Mouse (Mus musculus): ENCODE measurements around the gene Gm27029. TPM values are rescaled to one million over a fixed set of nuclear protein-coding genes. Genes with fewer than 3 reads are reported as not detected.
"Not testable (repeated sequence)": the region's sequence is repeated elsewhere in the genome, so short reads cannot be mapped to it uniquely, and the experiment has no call there.

The Gm27029 gene
- polyA plus RNA-seq, 1 experiment from 2014 or later: 11.5 TPM

DNA sequence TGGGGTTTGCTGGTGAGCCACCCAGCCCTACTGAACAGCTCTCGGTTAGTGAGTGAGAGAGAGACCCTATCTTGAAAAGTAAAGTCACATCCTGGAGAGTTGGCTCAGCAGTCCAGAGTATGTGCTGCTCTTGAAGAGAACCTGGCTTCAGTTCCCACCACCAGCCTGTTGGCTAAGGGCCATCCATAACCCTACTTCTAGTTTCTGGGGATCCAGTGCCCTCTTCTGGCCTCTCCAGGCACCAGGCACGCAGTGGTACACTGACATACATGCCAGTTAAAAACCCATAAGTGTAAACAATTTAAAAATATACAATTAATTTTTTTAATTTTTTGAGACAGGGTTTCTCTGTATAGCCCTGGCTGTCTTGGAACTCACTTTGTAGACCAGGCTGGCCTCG lies 25.8 kb upstream of the Gm27029 start:
- no peak overlapping the region for H3K9ac ChIP-seq (ENCODE audit: low read length)
- no peak overlapping the region for H3K4me3 ChIP-seq (ENCODE audit: low read depth, low read length)
- DNase-seq (ENCODE audit: low spot score) (no peak), ATAC-seq (ENCODE audit: insufficient number of reproducible peaks, low FRiP score, low TSS enrichment, low read depth) (no peak)
- no peaks in the 10 kb centered on the region for H3K4me1 ChIP-seq (ENCODE audit: control insufficient read depth, insufficient read depth, low read length)
- no peak overlapping the region for H3K27ac ChIP-seq (replicated peaks; ENCODE audit: low read depth, low read length)
- H3K36me3 ChIP-seq (ENCODE audit: control insufficient read depth, insufficient read depth, low read length): peaks cover 3% of the 10 kb centered on the region; the same call in 1 of the 2 replicates
- 81% methylated on average over 3 of the region's 3 CpGs for WGBS
- no peaks in the 10 kb centered on the region for H3K27me3 ChIP-seq (ENCODE audit: control insufficient read depth, insufficient read depth, low read length)
- no peak overlapping the region for H3K4me2 ChIP-seq (ENCODE audit: low read depth, severe bottlenecking)
- no peaks in the 10 kb centered on the region for H3K9me3 ChIP-seq (ENCODE audit: control insufficient read depth, low read length)

DNA sequence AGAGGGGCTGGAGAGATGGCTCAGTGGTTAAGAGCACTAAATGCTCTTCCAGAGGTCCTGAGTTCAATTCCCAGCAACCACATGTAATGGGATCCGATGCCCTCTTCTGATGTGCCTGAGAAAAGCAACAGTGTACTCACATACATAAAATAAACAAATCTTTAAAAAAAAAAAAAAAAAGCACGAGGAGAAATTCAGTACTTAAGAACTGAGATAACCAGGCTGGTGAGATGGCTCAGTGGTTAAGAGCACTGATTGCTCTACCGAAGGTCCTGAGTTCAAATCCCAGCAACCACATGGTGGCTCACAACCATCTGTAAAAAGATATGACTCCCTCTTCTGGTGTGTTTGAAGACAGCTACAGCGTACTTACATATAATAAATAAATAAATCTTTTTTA lies 25.0 kb upstream of the Gm27029 start:
- not testable (repeated sequence) for DNase-seq (ENCODE audit: low spot score); ATAC-seq (ENCODE audit: insufficient number of reproducible peaks, low FRiP score, low TSS enrichment, low read depth); H3K27me3 ChIP-seq (ENCODE audit: control insufficient read depth, insufficient read depth, low read length); H3K4me3 ChIP-seq (ENCODE audit: low read depth, low read length); H3K9me3 ChIP-seq (ENCODE audit: control insufficient read depth, low read length); H3K9ac ChIP-seq (ENCODE audit: low read length); H3K4me1 ChIP-seq (ENCODE audit: control insufficient read depth, insufficient read depth, low read length); H3K27ac ChIP-seq (replicated peaks; ENCODE audit: low read depth, low read length); H3K4me2 ChIP-seq (ENCODE audit: low read depth, severe bottlenecking); H3K36me3 ChIP-seq (ENCODE audit: control insufficient read depth, insufficient read depth, low read length)
- 87% methylated on average over 4 of the region's 4 CpGs for WGBS

- H3K27ac ChIP-seq (replicated peaks; ENCODE audit: low read depth, low read length): no peak overlapping the region
- ATAC-seq (ENCODE audit: insufficient number of reproducible peaks, low FRiP score, low TSS enrichment, low read depth): no peak
- no peaks in the 10 kb centered on the region for H3K27me3 ChIP-seq (ENCODE audit: control insufficient read depth, insufficient read depth, low read length)
- no peak overlapping the region for H3K4me3 ChIP-seq (ENCODE audit: low read depth, low read length)
- H3K4me1 ChIP-seq (ENCODE audit: control insufficient read depth, insufficient read depth, low read length): peaks cover under 1% of the 10 kb centered on the region; the same call in 1 of the 2 replicates
- peaks cover 16% of the 10 kb centered on the region for H3K36me3 ChIP-seq (ENCODE audit: control insufficient read depth, insufficient read depth, low read length)
- DNase-seq (ENCODE audit: low spot score): no peak
- 85% methylated on average over 4 of the region's 4 CpGs for WGBS
- no peak overlapping the region for H3K4me2 ChIP-seq (ENCODE audit: low read depth, severe bottlenecking)
- H3K9ac ChIP-seq (ENCODE audit: low read length): no peak overlapping the region
- no peaks in the 10 kb centered on the region for H3K9me3 ChIP-seq (ENCODE audit: control insufficient read depth, low read length)
These were observed 24.3 kb upstream of the Gm27029 start for GRCm38 (mm10) chr11:101448899-101449298.

- Histone ChIP-seq H3K9me3 (ENCODE audit: control insufficient read depth, low read length) (no peaks in the 10 kb centered on the region), H3K27ac (replicated peaks; ENCODE audit: low read depth, low read length) (no peak within 1 kb of the TSS; the same call in 1 of the 2 replicates), H3K27me3 (ENCODE audit: control insufficient read depth, insufficient read depth, low read length) (no peaks in the 10 kb centered on the region), H3K4me2 (ENCODE audit: low read depth, severe bottlenecking) (peak within 1 kb of the TSS; percentile 33), H3K36me3 (ENCODE audit: control insufficient read depth, insufficient read depth, low read length) (peaks cover 21% of the 10 kb centered on the region), H3K4me3 (ENCODE audit: low read depth, low read length) (peak within 1 kb of the TSS; percentile 23), H3K4me1 (ENCODE audit: control insufficient read depth, insufficient read depth, low read length) (peaks cover 6% of the 10 kb centered on the region; the same call in 1 of the 2 replicates), H3K9ac (ENCODE audit: low read length) (peak within 1 kb of the TSS; percentile 30; the same call in 1 of the 2 replicates)
- DNase-seq (ENCODE audit: low spot score) (peak; percentile 52), ATAC-seq (ENCODE audit: insufficient number of reproducible peaks, low FRiP score, low TSS enrichment, low read depth) (no peak)
- 23% methylated on average over 10 of the region's 10 CpGs for WGBS
These were observed 23.7 kb upstream of the Gm27029 start, which contains the start of gene Ifi35 for GRCm38 (mm10) chr11:101448274-101448746. TSS of gene Ifi35 (plus strand) at chr11:101448407.

- Histone ChIP-seq H3K9ac (ENCODE audit: low read length) (no peak overlapping the region), H3K4me2 (ENCODE audit: low read depth, severe bottlenecking) (no peak overlapping the region; the same call in 1 of the 2 replicates), H3K36me3 (ENCODE audit: control insufficient read depth, insufficient read depth, low read length) (peaks cover 21% of the 10 kb centered on the region), H3K4me3 (ENCODE audit: low read depth, low read length) (no peak overlapping the region), H3K27me3 (ENCODE audit: control insufficient read depth, insufficient read depth, low read length) (no peaks in the 10 kb centered on the region), H3K27ac (replicated peaks; ENCODE audit: low read depth, low read length) (no peak overlapping the region), H3K4me1 (ENCODE audit: control insufficient read depth, insufficient read depth, low read length) (peaks cover 10% of the 10 kb centered on the region; the same call in 1 of the 2 replicates), H3K9me3 (ENCODE audit: control insufficient read depth, low read length) (no peaks in the 10 kb centered on the region)
- DNase-seq (ENCODE audit: low spot score): no peak
- ATAC-seq (ENCODE audit: insufficient number of reproducible peaks, low FRiP score, low TSS enrichment, low read depth): no peak
- WGBS: 84% methylated on average over 5 of the region's 5 CpGs
These were observed 23.2 kb upstream of the Gm27029 start for GRCm38 (mm10) chr11:101447786-101448185.

GRCm38 (mm10) chr11:101446860-101447259 lies 22.3 kb upstream of the Gm27029 start:
- H3K9me3 ChIP-seq (ENCODE audit: control insufficient read depth, low read length); H3K9ac ChIP-seq (ENCODE audit: low read length); H3K27me3 ChIP-seq (ENCODE audit: control insufficient read depth, insufficient read depth, low read length); H3K4me2 ChIP-seq (ENCODE audit: low read depth, severe bottlenecking); DNase-seq (ENCODE audit: low spot score); H3K4me3 ChIP-seq (ENCODE audit: low read depth, low read length); H3K27ac ChIP-seq (replicated peaks; ENCODE audit: low read depth, low read length); H3K4me1 ChIP-seq (ENCODE audit: control insufficient read depth, insufficient read depth, low read length); ATAC-seq (ENCODE audit: insufficient number of reproducible peaks, low FRiP score, low TSS enrichment, low read depth): not testable (repeated sequence)
- peaks cover 21% of the 10 kb centered on the region for H3K36me3 ChIP-seq (ENCODE audit: control insufficient read depth, insufficient read depth, low read length)
- WGBS: 92% methylated on average over 8 of the region's 8 CpGs

GRCm38 (mm10) chr11:101446319-101446718 lies 21.7 kb upstream of the Gm27029 start:
- 93% methylated on average over 1 of the region's 1 CpGs for WGBS
- no peak for DNase-seq (ENCODE audit: low spot score)

DNA sequence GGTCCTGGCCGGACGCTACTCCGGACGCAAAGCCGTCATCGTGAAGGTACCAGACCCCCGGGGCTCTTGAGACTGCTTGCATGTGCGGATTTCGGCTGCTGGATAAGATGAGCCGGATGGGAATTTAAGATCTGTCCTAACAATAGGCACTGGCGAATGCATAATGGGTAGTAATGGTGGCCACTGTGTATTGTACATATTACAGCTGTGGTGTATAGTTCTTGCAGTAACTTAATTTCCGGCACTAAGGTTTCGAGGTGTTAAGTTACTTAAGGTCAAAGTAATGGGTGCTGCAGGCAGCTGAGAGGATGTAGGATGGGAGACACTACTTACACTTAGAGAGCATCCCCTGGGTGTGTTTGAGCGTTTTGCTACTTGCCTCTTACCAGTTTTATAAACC lies 18.2 kb upstream of the Gm27029 start:
- peak overlapping the region; percentile 86 for H3K27ac ChIP-seq (replicated peaks; ENCODE audit: low read depth, low read length)
- ATAC-seq (ENCODE audit: insufficient number of reproducible peaks, low FRiP score, low TSS enrichment, low read depth) (no peak), DNase-seq (ENCODE audit: low spot score) (no peak)
- H3K9me3 ChIP-seq (ENCODE audit: control insufficient read depth, low read length): no peaks in the 10 kb centered on the region
- H3K36me3 ChIP-seq (ENCODE audit: control insufficient read depth, insufficient read depth, low read length): peaks cover 21% of the 10 kb centered on the region
- H3K4me2 ChIP-seq (ENCODE audit: low read depth, severe bottlenecking): peak overlapping the region; percentile 95
- WGBS: under 1% methylated on average over 14 of the region's 14 CpGs
- no peaks in the 10 kb centered on the region for H3K27me3 ChIP-seq (ENCODE audit: control insufficient read depth, insufficient read depth, low read length)
- H3K4me3 ChIP-seq (ENCODE audit: low read depth, low read length): peak overlapping the region; percentile 87
- H3K9ac ChIP-seq (ENCODE audit: low read length): peak overlapping the region; percentile 93
- H3K4me1 ChIP-seq (ENCODE audit: control insufficient read depth, insufficient read depth, low read length): peaks cover 10% of the 10 kb centered on the region; the same call in 1 of the 2 replicates

More at GRCm38 (mm10) chr11:101446319-101446718, 21.7 kb upstream of the Gm27029 start:
- H3K27me3 ChIP-seq (ENCODE audit: control insufficient read depth, insufficient read depth, low read length): no peaks in the 10 kb centered on the region
- H3K27ac ChIP-seq (replicated peaks; ENCODE audit: low read depth, low read length): no peak overlapping the region
- no peaks in the 10 kb centered on the region for H3K9me3 ChIP-seq (ENCODE audit: control insufficient read depth, low read length)
- H3K4me1 ChIP-seq (ENCODE audit: control insufficient read depth, insufficient read depth, low read length): peaks cover 10% of the 10 kb centered on the region; the same call in 1 of the 2 replicates
- H3K36me3 ChIP-seq (ENCODE audit: control insufficient read depth, insufficient read depth, low read length): peaks cover 21% of the 10 kb centered on the region
- no peak overlapping the region for H3K4me2 ChIP-seq (ENCODE audit: low read depth, severe bottlenecking)
- no peak for ATAC-seq (ENCODE audit: insufficient number of reproducible peaks, low FRiP score, low TSS enrichment, low read depth)
- no peak overlapping the region for H3K9ac ChIP-seq (ENCODE audit: low read length)
- no peak overlapping the region for H3K4me3 ChIP-seq (ENCODE audit: low read depth, low read length)
